Mouse (Mus musculus): ENCODE measurements at regions not wholly inside any gene's neighbourhood (a gene's known extent, or its start where the extent isn't known, plus 50 kb on each side); places are given as distances from the start of the nearest gene placed in this dataset.

DNA sequence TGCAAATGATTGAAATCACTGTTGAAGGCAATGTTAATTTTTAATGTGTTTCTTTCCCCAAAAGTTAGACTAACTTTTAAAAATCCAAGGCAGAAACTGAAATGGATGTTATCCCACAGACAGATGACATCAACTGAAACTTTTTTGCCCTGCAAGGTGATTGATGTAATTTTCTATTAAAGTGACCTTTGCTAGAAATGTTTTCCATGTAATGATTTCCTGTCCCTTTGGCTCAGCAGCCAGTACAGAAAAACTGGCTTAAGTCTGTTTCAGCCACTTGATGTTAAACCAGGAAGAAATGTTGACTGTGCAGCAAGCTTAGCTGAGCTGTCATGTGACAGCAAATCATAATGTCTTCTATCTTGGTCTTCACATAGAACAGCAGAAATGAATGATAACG is 504.5 kb upstream of the Prmt6 start:
- H3K4me1 ChIP-seq (ENCODE audit: control insufficient read depth in 2 of 2, insufficient read depth in 2 of 2, low read length in 2 of 2, poor library complexity in 1 of 2) = no peaks in the 10 kb centered on the region
- H3K9ac ChIP-seq (ENCODE audit: insufficient read depth, low read depth, low read length, poor library complexity, severe bottlenecking) = no peak overlapping the region
- H3K4me3 ChIP-seq (ENCODE audit: insufficient read depth in 1 of 2, low read depth in 1 of 2, low read length in 2 of 2, poor library complexity in 1 of 2, severe bottlenecking in 1 of 2) = no peak overlapping the region
- no peak overlapping the region for H3K27ac ChIP-seq (ENCODE audit: insufficient read depth, low read depth, low read length, poor library complexity, severe bottlenecking)
- no peak for TF ChIP-seq HCFC1 (IDR thresholded peaks at IDR 0.05; ENCODE audit: borderline replicate concordance, insufficient read depth, low read length)
- no peak for TF ChIP-seq CHD2 (IDR thresholded peaks at IDR 0.05; ENCODE audit: low read depth, low read length)
- TF ChIP-seq ZNF384 (IDR thresholded peaks at IDR 0.05; ENCODE audit: low read depth, low read length) = no peak
- H3K9me3 ChIP-seq (ENCODE audit: control insufficient read depth, insufficient read depth, low read depth, low read length) = no peaks in the 10 kb centered on the region
- no peak for DNase-seq (ENCODE audit: low read depth, low spot score)
- in situ Hi-C loops (cut with MboI; ENCODE audit: low sequenced_read_pairs in 2 of 2, unreplicated experiment in 2 of 2) = no loop called here
- no peaks in the 10 kb centered on the region for H3K36me3 ChIP-seq (ENCODE audit: control insufficient read depth, insufficient read depth, low read length, poor library complexity, severe bottlenecking)

DNA sequence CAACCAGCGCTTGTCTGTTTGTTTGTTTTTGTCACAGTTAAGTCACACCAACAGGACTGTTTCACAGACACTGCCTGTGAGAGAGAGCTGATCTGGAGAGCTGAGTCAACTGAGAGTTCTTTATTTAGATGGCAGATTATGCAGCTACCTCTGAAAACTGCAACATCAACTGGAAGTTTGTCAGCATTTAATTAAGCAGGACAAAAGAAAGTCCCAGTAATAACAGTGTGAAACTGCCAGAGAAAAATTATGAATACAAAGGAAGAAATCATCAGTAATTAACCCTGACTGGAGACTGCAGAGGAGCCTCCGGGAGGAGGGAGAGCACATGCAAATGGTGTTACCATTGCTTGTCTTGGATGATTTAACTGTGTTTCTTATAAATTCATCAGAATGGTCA is 495.5 kb upstream of the Prmt6 start:
- in situ Hi-C loops (cut with MboI; ENCODE audit: low sequenced_read_pairs in 2 of 2, unreplicated experiment in 2 of 2) = no loop called here
- H3K9me3 ChIP-seq (ENCODE audit: control insufficient read depth, insufficient read depth, low read depth, low read length) = no peaks in the 10 kb centered on the region
- no peak for TF ChIP-seq ZNF384 (IDR thresholded peaks at IDR 0.05; ENCODE audit: low read depth, low read length)
- TF ChIP-seq CHD2 (IDR thresholded peaks at IDR 0.05; ENCODE audit: low read depth, low read length) = no peak
- no peak for TF ChIP-seq ZC3H11A (IDR thresholded peaks at IDR 0.05; ENCODE audit: borderline replicate concordance, low read depth, low read length)
- TF ChIP-seq MAFK (IDR thresholded peaks at IDR 0.05; ENCODE audit: insufficient read depth, low read depth, low read length) = no peak
- TF ChIP-seq HCFC1 (IDR thresholded peaks at IDR 0.05; ENCODE audit: borderline replicate concordance, insufficient read depth, low read length) = no peak
- no peak overlapping the region for H3K4me3 ChIP-seq (ENCODE audit: insufficient read depth in 1 of 2, low read depth in 1 of 2, low read length in 2 of 2, poor library complexity in 1 of 2, severe bottlenecking in 1 of 2)
- H3K27ac ChIP-seq (ENCODE audit: insufficient read depth, low read depth, low read length, poor library complexity, severe bottlenecking) = no peak overlapping the region
- H3K36me3 ChIP-seq (ENCODE audit: control insufficient read depth, insufficient read depth, low read length, poor library complexity, severe bottlenecking) = no peaks in the 10 kb centered on the region
- DNase-seq (ENCODE audit: low read depth, low spot score) = no peak
- no peak overlapping the region for H3K9ac ChIP-seq (ENCODE audit: insufficient read depth, low read depth, low read length, poor library complexity, severe bottlenecking)
- no peaks in the 10 kb centered on the region for H3K4me1 ChIP-seq (ENCODE audit: control insufficient read depth in 2 of 2, insufficient read depth in 2 of 2, low read length in 2 of 2, poor library complexity in 1 of 2)

DNA sequence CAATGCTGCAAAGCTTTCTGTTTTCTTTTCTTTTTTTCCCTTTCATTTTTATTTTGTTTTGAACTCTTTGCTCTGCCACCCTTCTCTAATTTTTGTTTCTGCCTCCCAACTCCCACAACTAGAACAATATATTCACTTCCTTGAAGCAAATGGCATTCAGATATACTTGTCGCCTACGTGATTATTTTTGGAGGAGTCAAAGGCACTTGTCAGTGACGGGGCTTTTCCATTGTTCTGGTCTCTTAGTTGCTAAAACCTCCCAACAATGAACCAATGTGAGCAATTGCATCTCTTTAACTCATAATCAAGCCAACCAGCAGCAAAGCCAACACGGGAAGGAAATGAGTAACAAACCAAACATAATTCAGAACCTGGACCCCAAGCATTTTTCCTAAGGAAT is 449.3 kb upstream of the Prmt6 start:
- H3K4me3 ChIP-seq (ENCODE audit: insufficient read depth in 1 of 2, low read depth in 1 of 2, low read length in 2 of 2, poor library complexity in 1 of 2, severe bottlenecking in 1 of 2) = no peak overlapping the region
- H3K9me3 ChIP-seq (ENCODE audit: control insufficient read depth, insufficient read depth, low read depth, low read length) = no peaks in the 10 kb centered on the region
- in situ Hi-C loops (cut with MboI; ENCODE audit: low sequenced_read_pairs in 2 of 2, unreplicated experiment in 2 of 2) = no loop called here
- no peaks in the 10 kb centered on the region for H3K4me1 ChIP-seq (ENCODE audit: control insufficient read depth in 2 of 2, insufficient read depth in 2 of 2, low read length in 2 of 2, poor library complexity in 1 of 2)
- H3K27ac ChIP-seq (ENCODE audit: insufficient read depth, low read depth, low read length, poor library complexity, severe bottlenecking) = no peak overlapping the region
- TF ChIP-seq ZNF384 (IDR thresholded peaks at IDR 0.05; ENCODE audit: low read depth, low read length) = no peak
- no peak for TF ChIP-seq HCFC1 (IDR thresholded peaks at IDR 0.05; ENCODE audit: borderline replicate concordance, insufficient read depth, low read length)
- TF ChIP-seq MAFK (IDR thresholded peaks at IDR 0.05; ENCODE audit: insufficient read depth, low read depth, low read length) = no peak
- no peak for TF ChIP-seq CHD2 (IDR thresholded peaks at IDR 0.05; ENCODE audit: low read depth, low read length)
- TF ChIP-seq ZC3H11A (IDR thresholded peaks at IDR 0.05; ENCODE audit: borderline replicate concordance, low read depth, low read length) = no peak
- no peaks in the 10 kb centered on the region for H3K36me3 ChIP-seq (ENCODE audit: control insufficient read depth, insufficient read depth, low read length, poor library complexity, severe bottlenecking)
- no peak for DNase-seq (ENCODE audit: low read depth, low spot score)
- H3K9ac ChIP-seq (ENCODE audit: insufficient read depth, low read depth, low read length, poor library complexity, severe bottlenecking) = no peak overlapping the region

DNA sequence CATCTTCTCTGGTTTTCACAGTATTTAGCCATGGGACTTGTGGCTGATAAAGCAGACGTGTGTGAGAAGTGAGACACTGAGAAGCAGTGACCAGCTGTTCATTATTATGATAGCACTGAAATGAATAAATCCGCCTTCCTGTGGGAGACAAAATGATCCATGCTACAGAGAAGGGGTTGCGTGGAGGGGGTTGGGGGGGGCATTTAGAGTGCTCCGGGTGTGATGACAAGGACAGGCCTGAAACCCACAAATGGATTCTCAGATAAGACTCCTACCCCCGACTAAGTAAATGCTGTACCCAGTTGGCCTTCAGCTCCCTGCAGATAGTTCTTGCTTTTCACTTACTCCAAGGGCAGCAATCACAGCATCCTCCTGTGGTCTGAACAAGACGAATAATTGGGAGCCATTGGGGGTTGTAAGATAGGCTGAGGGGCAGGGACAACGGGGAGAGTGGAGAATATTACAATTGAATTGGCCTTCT is 416.8 kb upstream of the Prmt6 start:
- Histone ChIP-seq H3K36me3 (ENCODE audit: control insufficient read depth, insufficient read depth, low read length, poor library complexity, severe bottlenecking) (no peaks in the 10 kb centered on the region), H3K27ac (ENCODE audit: insufficient read depth, low read depth, low read length, poor library complexity, severe bottlenecking) (no peak overlapping the region), H3K4me1 (ENCODE audit: control insufficient read depth in 2 of 2, insufficient read depth in 2 of 2, low read length in 2 of 2, poor library complexity in 1 of 2) (no peaks in the 10 kb centered on the region), H3K4me3 (ENCODE audit: insufficient read depth in 1 of 2, low read depth in 1 of 2, low read length in 2 of 2, poor library complexity in 1 of 2, severe bottlenecking in 1 of 2) (no peak overlapping the region), H3K9me3 (ENCODE audit: control insufficient read depth, insufficient read depth, low read depth, low read length) (no peaks in the 10 kb centered on the region), H3K9ac (ENCODE audit: insufficient read depth, low read depth, low read length, poor library complexity, severe bottlenecking) (no peak overlapping the region)
- TF ChIP-seq CHD2 (IDR thresholded peaks at IDR 0.05; ENCODE audit: low read depth, low read length) (no peak), HCFC1 (IDR thresholded peaks at IDR 0.05; ENCODE audit: borderline replicate concordance, insufficient read depth, low read length) (no peak), MAFK (IDR thresholded peaks at IDR 0.05; ENCODE audit: insufficient read depth, low read depth, low read length) (no peak), ZC3H11A (IDR thresholded peaks at IDR 0.05; ENCODE audit: borderline replicate concordance, low read depth, low read length) (no peak), ZNF384 (IDR thresholded peaks at IDR 0.05; ENCODE audit: low read depth, low read length) (no peak)
- DNase-seq (ENCODE audit: low read depth, low spot score) = no peak
- in situ Hi-C loops (cut with MboI; ENCODE audit: low sequenced_read_pairs in 2 of 2, unreplicated experiment in 2 of 2) = no loop called here

DNA sequence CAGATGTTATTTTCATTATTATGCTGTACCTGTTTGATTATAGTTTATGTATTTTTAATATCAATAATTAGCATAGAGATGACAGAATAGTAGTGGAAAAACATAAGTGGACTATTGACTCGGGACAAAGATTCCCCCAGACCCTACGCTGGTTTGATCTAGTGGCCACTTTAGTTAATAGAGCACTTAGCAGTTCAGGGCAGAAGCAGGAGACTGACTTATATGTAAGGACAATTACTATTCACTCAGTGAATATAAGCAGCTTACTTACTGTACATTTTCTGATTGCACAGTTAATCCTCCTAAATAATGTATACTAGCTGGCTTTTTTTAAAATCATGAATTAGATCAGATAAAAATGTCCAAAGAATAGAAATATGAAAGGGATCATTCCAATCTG is 416.2 kb upstream of the Prmt6 start:
- Histone ChIP-seq H3K27ac (ENCODE audit: insufficient read depth, low read depth, low read length, poor library complexity, severe bottlenecking) (no peak overlapping the region), H3K9ac (ENCODE audit: insufficient read depth, low read depth, low read length, poor library complexity, severe bottlenecking) (no peak overlapping the region), H3K9me3 (ENCODE audit: control insufficient read depth, insufficient read depth, low read depth, low read length) (no peaks in the 10 kb centered on the region), H3K4me3 (ENCODE audit: insufficient read depth in 1 of 2, low read depth in 1 of 2, low read length in 2 of 2, poor library complexity in 1 of 2, severe bottlenecking in 1 of 2) (no peak overlapping the region), H3K4me1 (ENCODE audit: control insufficient read depth in 2 of 2, insufficient read depth in 2 of 2, low read length in 2 of 2, poor library complexity in 1 of 2) (no peaks in the 10 kb centered on the region), H3K36me3 (ENCODE audit: control insufficient read depth, insufficient read depth, low read length, poor library complexity, severe bottlenecking) (no peaks in the 10 kb centered on the region)
- TF ChIP-seq ZC3H11A (IDR thresholded peaks at IDR 0.05; ENCODE audit: borderline replicate concordance, low read depth, low read length) = no peak
- no peak for TF ChIP-seq CHD2 (IDR thresholded peaks at IDR 0.05; ENCODE audit: low read depth, low read length)
- TF ChIP-seq HCFC1 (IDR thresholded peaks at IDR 0.05; ENCODE audit: borderline replicate concordance, insufficient read depth, low read length) = no peak
- TF ChIP-seq ZNF384 (IDR thresholded peaks at IDR 0.05; ENCODE audit: low read depth, low read length) = no peak
- TF ChIP-seq MAFK (IDR thresholded peaks at IDR 0.05; ENCODE audit: insufficient read depth, low read depth, low read length) = no peak
- in situ Hi-C loops (cut with MboI; ENCODE audit: low sequenced_read_pairs in 2 of 2, unreplicated experiment in 2 of 2) = no loop called here
- no peak for DNase-seq (ENCODE audit: low read depth, low spot score)

Measured in ES-E14 (cell line).